Mouse (Mus musculus) CH12.LX (cell line): Measurements from ENCODE around the gene Zmat5. TPM values are rescaled to one million over a fixed set of nuclear protein-coding genes. Genes with fewer than 3 reads are reported as not detected.

Experiments used
- DNase-seq: peaks from one replicate; pipeline ENCODE4 v3.0.0-alpha.2; 2013; ENCODE audit errors: extremely low read depth
- H3K27ac ChIP-seq: 2 replicates; pipeline ENCODE4 v1.5.1; 2012; ENCODE audit warnings: low read depth, mild to moderate bottlenecking, control low read depth, moderate library complexity; ENCODE audit not compliant: insufficient read depth
- H3K27me3 ChIP-seq: replicated peaks from 2 replicates; pipeline ENCODE3; 2012; ENCODE audit warnings: inconsistent platforms
- H3K36me3 ChIP-seq, 2 experiments: replicated peaks in 1 of 2; 2 replicates each; pipeline versions ENCODE3 to v1.6.1; 2012; ENCODE audit warnings: inconsistent platforms in 1 of 2, low read length in 1 of 2, mild to moderate bottlenecking in 1 of 2, mixed read lengths in 1 of 2, moderate library complexity in 1 of 2; ENCODE audit not compliant: control insufficient read depth in 1 of 2, insufficient read depth in 1 of 2
- H3K4me1 ChIP-seq, 2 experiments: 2 replicates each; pipeline ENCODE4 v1.6.1; 2012; ENCODE audit warnings: inconsistent platforms in 1 of 2, moderate library complexity in 1 of 2; ENCODE audit not compliant: insufficient read depth in 2 of 2, control insufficient read depth in 1 of 2
- H3K4me2 ChIP-seq: 2 replicates; pipeline ENCODE4 v1.6.1; 2012; ENCODE audit warnings: low read depth, mild to moderate bottlenecking, control low read depth; ENCODE audit not compliant: poor library complexity, insufficient read depth, severe bottlenecking
- H3K4me3 ChIP-seq, 3 experiments: fragments of 150-350 bp in 1 of 3; sonication (generic) in 1 of 3; replicated peaks in 1 of 3; 2 replicates each; pipeline versions ENCODE3 to v1.5.1; 2011 to 2012; ENCODE audit warnings: low read depth in 2 of 3, low read length in 2 of 3, mild to moderate bottlenecking in 2 of 3, moderate library complexity in 2 of 3, control low read depth in 1 of 3, improper control_type of control experiment in 1 of 3, inconsistent platforms in 1 of 3, mixed read lengths in 1 of 3; ENCODE audit not compliant: poor library complexity in 1 of 3
- H3K79me2 ChIP-seq: replicated peaks from 2 replicates; pipeline ENCODE4 v1.6.1; 2012; ENCODE audit warnings: mild to moderate bottlenecking, moderate library complexity; ENCODE audit not compliant: control insufficient read depth, poor library complexity, insufficient read depth, severe bottlenecking; ENCODE audit errors: extremely low read depth
- H3K9ac ChIP-seq: 2 replicates; pipeline ENCODE4 v1.6.1; 2012; ENCODE audit warnings: low read depth, mild to moderate bottlenecking, control low read depth, moderate library complexity; ENCODE audit not compliant: insufficient read depth
- H3K9me3 ChIP-seq: replicated peaks from 2 replicates; pipeline ENCODE3; 2012; ENCODE audit warnings: low read length, inconsistent platforms, mixed read lengths
- BHLHE40 ChIP-seq: IDR thresholded peaks from 2 replicates; pipeline ENCODE4 v1.6.1; 2011; ENCODE audit warnings: mild to moderate bottlenecking, low read depth, low read length, improper control_type of control experiment
- CHD2 ChIP-seq: IDR thresholded peaks from 2 replicates; pipeline ENCODE4 v1.6.1; 2011; ENCODE audit warnings: low read length, improper control_type of control experiment
- CTCF ChIP-seq, 2 experiments: IDR thresholded peaks in 1 of 2; conservative IDR thresholded peaks in 1 of 2; 2 replicates each; pipeline ENCODE4 v1.5.1; 2011 to 2012; ENCODE audit warnings: low read depth in 2 of 2, low read length in 2 of 2, improper control_type of control experiment in 1 of 2, inconsistent platforms in 1 of 2, mild to moderate bottlenecking in 1 of 2, moderate library complexity in 1 of 2
- EP300 ChIP-seq: IDR thresholded peaks from 2 replicates; pipeline ENCODE4 v1.6.1; 2011; ENCODE audit warnings: low read length, improper control_type of control experiment
- ETS1 ChIP-seq: conservative IDR thresholded peaks from 2 replicates; pipeline ENCODE4 v1.6.1; 2012; ENCODE audit warnings: low read depth, mild to moderate bottlenecking, inconsistent platforms, low read length, improper control_type of control experiment, moderate library complexity
- GABPA ChIP-seq: IDR thresholded peaks from 2 replicates; pipeline ENCODE4 v1.6.1; 2012; ENCODE audit warnings: low read depth, low read length, improper control_type of control experiment, inconsistent platforms; ENCODE audit not compliant: insufficient replicate concordance
- HCFC1 ChIP-seq: IDR thresholded peaks from 2 replicates; pipeline ENCODE4 v1.6.1; 2012; ENCODE audit warnings: low read depth, mild to moderate bottlenecking, inconsistent platforms, low read length, improper control_type of control experiment
- JUND ChIP-seq: conservative IDR thresholded peaks from 2 replicates; pipeline ENCODE4 v1.6.1; 2011; ENCODE audit warnings: low read depth, low read length, improper control_type of control experiment
- KAT2A ChIP-seq: IDR thresholded peaks from 2 replicates; pipeline ENCODE4 v1.6.1; 2012; ENCODE audit warnings: low read length, improper control_type of control experiment, inconsistent platforms; ENCODE audit not compliant: insufficient replicate concordance
- MAX ChIP-seq: IDR thresholded peaks from 2 replicates; pipeline ENCODE4 v1.6.1; 2011; ENCODE audit warnings: low read length, improper control_type of control experiment
- MAZ ChIP-seq: IDR thresholded peaks from 2 replicates; pipeline ENCODE4 v1.6.1; 2012; ENCODE audit warnings: low read depth, mild to moderate bottlenecking, inconsistent platforms, low read length, improper control_type of control experiment, moderate library complexity
- MEF2A ChIP-seq: IDR thresholded peaks from 2 replicates; pipeline ENCODE4 v1.6.1; 2014; ENCODE audit warnings: low read depth, mild to moderate bottlenecking, inconsistent platforms, low read length, improper control_type of control experiment, borderline replicate concordance
- MXI1 ChIP-seq: IDR thresholded peaks from 2 replicates; pipeline ENCODE4 v1.6.1; 2011; ENCODE audit warnings: mild to moderate bottlenecking, low read depth, low read length, improper control_type of control experiment
- MYC ChIP-seq: IDR thresholded peaks from 2 replicates; pipeline ENCODE4 v1.6.1; 2011; ENCODE audit warnings: low read depth, mild to moderate bottlenecking, improper control_type of control experiment, low read length
- NELFE ChIP-seq: IDR thresholded peaks from 2 replicates; pipeline ENCODE4 v1.6.1; 2011; ENCODE audit warnings: low read depth, low read length, improper control_type of control experiment
- NRF1 ChIP-seq: IDR thresholded peaks from 2 replicates; pipeline ENCODE4 v1.6.1; 2014; ENCODE audit warnings: low read depth, mild to moderate bottlenecking, inconsistent platforms, low read length, improper control_type of control experiment, moderate library complexity
- POLR2A ChIP-seq: IDR thresholded peaks from 2 replicates; pipeline ENCODE4 v1.6.1; 2011; ENCODE audit warnings: low read depth, mild to moderate bottlenecking, improper control_type of control experiment, low read length
- SIN3A ChIP-seq: IDR thresholded peaks from 2 replicates; pipeline ENCODE4 v1.6.1; 2012; ENCODE audit warnings: low read length, improper control_type of control experiment, inconsistent platforms
- SMC3 ChIP-seq: IDR thresholded peaks from 2 replicates; pipeline ENCODE4 v1.6.1; 2011; ENCODE audit warnings: low read depth, low read length, improper control_type of control experiment
- UBTF ChIP-seq: IDR thresholded peaks from 2 replicates; pipeline ENCODE4 v1.6.1; 2012; ENCODE audit warnings: low read depth, mild to moderate bottlenecking, inconsistent platforms, low read length, improper control_type of control experiment, moderate library complexity
- USF2 ChIP-seq: conservative IDR thresholded peaks from 2 replicates; pipeline ENCODE4 v1.6.1; 2011; ENCODE audit warnings: low read depth, low read length, improper control_type of control experiment
- ZMIZ1 ChIP-seq: IDR thresholded peaks from 2 replicates; pipeline ENCODE4 v1.6.1; 2012; ENCODE audit warnings: low read depth, mild to moderate bottlenecking, inconsistent platforms, low read length, improper control_type of control experiment
- dilution Hi-C: fragments of 300-500 bp; cut with MboI; formaldehyde crosslinking; loops from 2 replicates; pipeline ENCODE4 v1.14.3; 2020; ENCODE audit warnings: low sequenced_read_pairs; ENCODE audit not compliant: extremely low pct_unique_long_range_greater_than_20kb, extremely low pct_ligation_motif_present
- in situ Hi-C: fragments of 300-500 bp; cut with MboI; formaldehyde crosslinking; loops from 3 replicates; pipeline ENCODE4 v1.14.3; 2019; ENCODE audit warnings: low sequenced_read_pairs, low pct_ligation_motif_present, low pct_unique_long_range_greater_than_20kb, mixed read lengths
- polyA plus RNA-seq: library from polyadenylated mRNA; unstranded; fragments of >175 nt; gene quantifications from 2 replicates; pipeline ENCODE4 v1.2.1, GENCODE M21; 2012; ENCODE audit warnings: low read depth; ENCODE audit not compliant: insufficient read length
- total RNA-seq, 2 experiments: library from RNA; depleted of rRNA; stranded (reverse); fragments of 300-350 nt in 1 of 2; fragments of >200 nt in 1 of 2; gene quantifications; 2 replicates each; pipeline ENCODE4 v1.2.3; 2012 to 2014

Zmat5 gene
- total and polyA plus RNA-seq, 3 experiments, result 35.9 to 75.2 (median 51.4) TPM

DNA sequence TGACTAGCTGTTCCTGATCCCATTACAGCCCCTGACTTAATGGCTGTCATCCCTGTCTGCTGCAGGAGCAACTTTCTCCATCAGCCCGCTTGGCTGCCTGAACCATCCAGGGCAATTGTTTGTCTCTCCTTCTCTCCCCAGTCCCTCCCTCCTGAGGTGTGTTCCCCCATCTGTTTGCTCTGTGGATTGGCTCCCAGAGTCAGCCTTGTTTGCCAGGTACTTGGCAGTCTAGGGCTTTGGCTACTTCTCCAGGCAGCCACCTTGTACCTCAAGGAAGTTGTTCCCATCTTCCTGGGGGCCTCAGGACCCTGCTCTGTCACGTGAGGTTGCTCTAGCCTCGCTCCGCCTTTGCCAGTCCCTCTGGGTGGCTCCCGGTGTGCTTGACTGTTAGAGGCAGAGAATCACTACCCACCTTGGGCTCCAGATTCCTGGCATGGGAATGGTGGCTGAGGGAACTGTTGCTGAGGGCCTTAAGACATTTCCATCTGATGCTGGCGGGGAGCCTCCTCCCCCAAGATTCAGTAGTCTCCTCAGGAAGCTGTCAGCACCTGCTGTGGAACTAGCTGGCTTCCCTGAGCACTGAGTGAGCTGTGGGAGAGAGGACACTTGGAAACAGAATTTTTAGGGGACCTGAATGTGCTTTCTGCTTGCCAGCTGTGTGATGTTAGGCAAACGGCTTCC, 16.6 kb downstream of the Zmat5 start:
- dilution Hi-C loops (no loop called here), in situ Hi-C loops (no loop called here)
- Histone ChIP-seq H3K27ac (no peak overlapping the region), H3K9me3 (no peaks in the 10 kb centered on the region), H3K79me2 (no peaks in the 10 kb centered on the region), H3K9ac (no peak overlapping the region), H3K4me3 (no peak overlapping the region), H3K36me3 (peaks cover 38 to 59% of the 10 kb centered on the region in 2 experiments), H3K4me1 (peaks cover 28 to 48% of the 10 kb centered on the region in 2 experiments), H3K4me2 (no peak overlapping the region), H3K27me3 (no peaks in the 10 kb centered on the region)
- no peak for DNase-seq
- TF ChIP-seq MAX (no peak), KAT2A (no peak), MEF2A (no peak), MXI1 (no peak), CHD2 (no peak), POLR2A (no peak), MYC (no peak), GABPA (no peak), EP300 (no peak; the same call in 1 of the 2 replicates), USF2 (no peak)

DNA sequence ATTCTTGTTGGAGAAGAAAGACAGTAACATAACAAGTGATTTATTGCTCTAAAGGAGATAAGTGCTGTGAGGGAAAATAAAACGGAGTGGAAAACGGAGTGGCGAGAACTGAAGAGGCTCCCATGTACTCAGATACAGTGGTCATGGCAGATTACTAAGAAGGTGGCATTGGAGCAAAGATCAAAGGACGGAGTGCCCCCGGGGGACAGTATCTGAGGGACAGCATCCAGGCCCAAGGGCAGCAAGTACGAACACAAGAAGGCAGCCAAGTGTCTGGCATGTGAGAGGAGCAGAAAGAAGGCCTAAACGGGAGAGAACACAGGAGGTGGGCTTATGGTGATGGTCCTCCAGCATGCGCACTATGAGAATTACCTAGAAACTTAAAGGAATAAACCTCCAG, 17.2 kb downstream of the Zmat5 start:
- in situ Hi-C loops (no loop called here), dilution Hi-C loops (no loop called here)
- no peak overlapping the region for H3K4me2 ChIP-seq
- H3K27me3 ChIP-seq, result no peaks in the 10 kb centered on the region
- H3K27ac ChIP-seq, result no peak overlapping the region
- no peaks in the 10 kb centered on the region for H3K9me3 ChIP-seq
- H3K4me3 ChIP-seq, result no peak overlapping the region
- peaks cover 22 to 41% of the 10 kb centered on the region in 2 experiments for H3K4me1 ChIP-seq
- H3K9ac ChIP-seq, result no peak overlapping the region
- DNase-seq, result no peak
- no peak for TF ChIP-seq MAZ
- H3K79me2 ChIP-seq, result no peaks in the 10 kb centered on the region
- H3K36me3 ChIP-seq, result peaks cover 42 to 60% of the 10 kb centered on the region in 2 experiments

DNA sequence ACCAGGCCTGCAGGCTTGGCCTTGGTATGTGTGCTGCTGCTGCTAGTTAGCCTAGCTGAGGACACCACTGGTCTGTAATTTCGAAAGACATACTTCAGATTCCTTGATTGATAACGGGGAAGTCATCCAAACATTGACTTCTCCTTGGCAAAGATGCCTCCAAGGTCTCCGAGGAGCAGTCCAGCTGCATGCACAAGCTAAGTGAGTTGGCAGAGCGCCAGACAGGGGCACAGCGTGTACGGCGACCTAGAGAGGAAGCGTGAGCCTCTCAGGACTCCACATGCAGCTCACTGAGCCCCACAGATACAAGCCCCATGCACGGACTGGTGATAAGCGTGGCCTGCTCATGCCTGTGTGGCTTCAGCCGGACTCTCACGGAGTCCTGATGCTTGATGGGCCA, 25.1 kb downstream of the Zmat5 start:
- H3K36me3 ChIP-seq, result peaks cover 49 to 81% of the 10 kb centered on the region in 2 experiments
- no peak for TF ChIP-seq ETS1
- TF ChIP-seq POLR2A, result no peak
- TF ChIP-seq SMC3, result no peak
- no peak for TF ChIP-seq BHLHE40
- TF ChIP-seq MYC, result no peak
- no peak for TF ChIP-seq SIN3A
- TF ChIP-seq ZMIZ1, result no peak
- no peak for TF ChIP-seq JUND
- no peak for TF ChIP-seq CTCF (conservative IDR thresholded peaks at IDR 0.05 in 1 of 2, IDR thresholded peaks at IDR 0.05 in 1 of 2; ENCODE audit: low read depth in 2 of 2, low read length in 2 of 2)
- no peak for TF ChIP-seq NRF1
- no peak for TF ChIP-seq NELFE
- TF ChIP-seq HCFC1, result no peak
- TF ChIP-seq MAX, result no peak
- no peak for TF ChIP-seq UBTF
- TF ChIP-seq USF2, result no peak
- TF ChIP-seq GABPA, result no peak
- TF ChIP-seq, all 38 proteins: peak for 0
- in situ Hi-C loops, result no loop called here
- Histone ChIP-seq H3K79me2 (no peaks in the 10 kb centered on the region), H3K4me1 (peaks cover 0 to 8% of the 10 kb centered on the region in 2 experiments; a peak in 2 of 4 replicates), H3K9ac (no peak overlapping the region), H3K4me2 (no peak overlapping the region), H3K27me3 (no peaks in the 10 kb centered on the region), H3K4me3 (no peak overlapping the region), H3K27ac (no peak overlapping the region), H3K9me3 (no peaks in the 10 kb centered on the region)
- dilution Hi-C loops, result no loop called here
- DNase-seq, result no peak
